Mouse (Mus musculus): ENCODE data around the gene Coq3. TPM values are rescaled to one million over a fixed set of nuclear protein-coding genes. Genes with fewer than 3 reads are reported as not detected.

Coq3 gene
- polyA plus RNA-seq, 1 experiment from 2014 or later, result 15.2 TPM

DNA sequence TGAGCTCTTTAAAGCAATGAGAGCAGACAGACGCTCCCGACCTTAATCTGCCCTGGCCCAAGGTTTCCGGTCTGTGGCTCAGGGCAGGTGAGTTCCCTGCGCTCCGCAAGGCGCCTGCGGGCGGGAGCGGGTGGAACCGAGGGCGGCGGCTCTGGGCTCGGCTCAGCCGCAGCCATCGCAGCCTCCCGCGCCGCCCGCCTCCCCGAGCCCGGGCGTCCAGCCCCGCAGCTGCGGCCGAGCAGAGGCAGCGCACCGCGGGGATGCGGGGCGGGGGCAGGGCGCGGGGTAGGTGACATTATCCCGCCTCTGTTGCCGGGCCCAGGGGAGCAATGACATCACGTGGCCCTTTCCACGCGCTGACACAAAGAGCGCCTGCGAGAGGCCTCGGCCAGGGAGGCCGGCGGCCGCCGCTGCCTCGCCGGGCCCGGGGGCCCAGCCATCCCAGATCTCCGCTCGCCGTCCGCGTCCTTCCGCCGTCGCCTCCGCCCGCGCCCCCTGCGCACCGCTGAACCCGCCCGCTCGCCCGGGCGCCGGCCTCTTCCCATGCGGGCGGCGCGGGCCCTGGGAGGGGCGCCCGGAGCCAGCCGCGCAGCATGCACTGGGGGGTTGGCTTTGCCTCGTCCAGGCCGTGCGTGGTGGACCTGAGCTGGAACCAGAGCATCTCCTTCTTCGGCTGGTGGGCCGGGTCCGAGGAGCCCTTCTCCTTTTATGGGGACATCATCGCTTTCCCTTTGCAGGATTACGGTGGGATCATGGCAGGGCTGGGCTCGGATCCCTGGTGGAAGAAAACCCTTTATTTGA lies 51.7 kb downstream of the Coq3 start, which contains the start of gene Faxc:
Gene Faxc (plus strand): TSS at position 359 of the 801 bp plus-strand sequence.
- DNase-seq (ENCODE audit: low spot score) (peak; percentile 72), ATAC-seq (ENCODE audit: low FRiP score) (peak; percentile 91)
- H3K4me1 ChIP-seq (replicated peaks; ENCODE audit: control insufficient read depth, insufficient read depth, low read length), result peaks cover 21% of the 10 kb centered on the region
- no peaks in the 10 kb centered on the region for H3K9me3 ChIP-seq (ENCODE audit: control insufficient read depth, low read length)
- H3K4me2 ChIP-seq (replicated peaks), result peak within 1 kb of the TSS; percentile 79
- peak within 1 kb of the TSS; percentile 73 for H3K4me3 ChIP-seq (replicated peaks; ENCODE audit: low read length)
- H3K27ac ChIP-seq, result peak within 1 kb of the TSS; percentile 99
- H3K9ac ChIP-seq, result peak within 1 kb of the TSS; percentile 99
- 1% methylated on average over 73 of the region's 83 CpGs for WGBS
- no peaks in the 10 kb centered on the region for H3K27me3 ChIP-seq (ENCODE audit: control insufficient read depth, insufficient read depth, low read length)
- H3K36me3 ChIP-seq (replicated peaks; ENCODE audit: control insufficient read depth, insufficient read depth), result no peaks in the 10 kb centered on the region

DNA sequence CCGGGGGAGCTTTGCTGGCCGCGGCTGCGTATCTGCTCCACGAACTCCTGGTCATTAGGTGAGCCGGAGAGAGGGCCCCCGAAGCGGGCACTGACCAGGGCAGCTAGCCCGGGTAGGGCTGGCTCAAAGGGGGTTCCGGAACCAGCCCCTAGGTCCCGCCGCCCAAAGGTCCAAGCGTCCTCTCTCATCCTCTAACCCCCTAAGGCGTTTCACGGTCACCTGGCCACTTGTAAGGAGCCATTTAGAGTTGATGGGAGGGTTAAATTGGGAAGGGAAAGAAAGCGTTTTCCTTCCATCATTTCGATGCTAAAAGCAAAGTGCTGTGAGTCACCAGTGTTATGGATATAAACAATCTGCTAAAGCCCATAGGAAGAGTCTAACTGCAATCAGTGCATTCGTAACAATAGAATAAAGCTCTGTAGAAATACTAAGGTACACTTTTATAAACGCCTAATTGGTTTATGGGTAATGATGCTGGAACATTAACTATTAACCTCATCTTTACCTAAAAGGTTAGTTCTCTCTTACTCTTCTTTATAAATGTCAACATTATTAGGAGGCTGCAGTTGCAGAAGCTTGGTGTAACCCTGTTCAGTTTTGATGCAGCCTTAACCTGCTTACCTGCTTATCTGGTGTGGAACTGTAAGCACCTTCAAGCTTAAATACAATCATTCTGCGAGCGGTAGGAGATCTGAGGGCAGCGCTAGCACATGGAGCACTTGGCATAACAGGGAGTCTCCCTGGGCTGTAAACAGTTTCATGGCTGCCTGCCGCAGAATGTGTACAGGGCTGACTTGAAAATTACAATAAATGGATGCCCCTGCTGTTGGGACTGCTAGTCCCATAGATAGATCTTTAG lies 52.5 kb downstream of the Coq3 start:
- H3K36me3 ChIP-seq (replicated peaks; ENCODE audit: control insufficient read depth, insufficient read depth), result peaks cover 8% of the 10 kb centered on the region
- whole genome bisulfite sequencing, result 7% methylated on average over 23 of the region's 23 CpGs
- ATAC-seq (ENCODE audit: low FRiP score) (peak; percentile 46), DNase-seq (ENCODE audit: low spot score) (peak; percentile 44)
- H3K4me3 ChIP-seq (replicated peaks; ENCODE audit: low read length), result peak overlapping the region; percentile 73
- H3K9me3 ChIP-seq (ENCODE audit: control insufficient read depth, low read length), result no peaks in the 10 kb centered on the region
- H3K4me1 ChIP-seq (replicated peaks; ENCODE audit: control insufficient read depth, insufficient read depth, low read length), result peaks cover 21% of the 10 kb centered on the region
- H3K9ac ChIP-seq, result peak overlapping the region; percentile 99
- H3K27ac ChIP-seq, result peak overlapping the region; percentile 99
- H3K27me3 ChIP-seq (ENCODE audit: control insufficient read depth, insufficient read depth, low read length), result no peaks in the 10 kb centered on the region
- peak overlapping the region; percentile 79 for H3K4me2 ChIP-seq (replicated peaks)

DNA sequence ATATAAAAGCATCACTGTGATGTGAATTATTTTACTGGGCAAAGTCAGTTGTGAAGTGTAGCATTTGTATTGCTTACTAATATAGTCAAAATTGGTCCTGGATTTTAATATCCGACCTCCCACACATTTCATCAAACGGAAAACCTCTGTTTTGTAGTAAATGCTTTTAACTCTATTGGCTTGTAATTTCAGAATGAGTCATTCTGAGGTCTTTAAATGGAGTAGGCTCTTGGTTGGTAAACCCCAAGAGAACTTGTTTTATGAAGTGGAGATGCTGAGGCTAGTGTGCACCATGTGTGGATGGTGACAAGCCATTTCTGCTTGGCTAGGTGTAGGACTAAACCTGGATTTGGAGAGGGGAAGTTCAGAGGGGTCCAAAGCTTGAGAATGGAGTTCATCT lies 55.9 kb downstream of the Coq3 start:
- Histone ChIP-seq H3K9me3 (ENCODE audit: control insufficient read depth, low read length) (no peaks in the 10 kb centered on the region), H3K4me2 (replicated peaks) (no peak overlapping the region), H3K4me1 (replicated peaks; ENCODE audit: control insufficient read depth, insufficient read depth, low read length) (peaks cover 21% of the 10 kb centered on the region), H3K4me3 (replicated peaks; ENCODE audit: low read length) (no peak overlapping the region), H3K9ac (no peak overlapping the region), H3K36me3 (replicated peaks; ENCODE audit: control insufficient read depth, insufficient read depth) (peaks cover 16% of the 10 kb centered on the region), H3K27me3 (ENCODE audit: control insufficient read depth, insufficient read depth, low read length) (no peaks in the 10 kb centered on the region), H3K27ac (no peak overlapping the region)
- DNase-seq (ENCODE audit: low spot score) (no peak), ATAC-seq (ENCODE audit: low FRiP score) (no peak)
- 93% methylated on average over 2 of the region's 2 CpGs for WGBS

DNA sequence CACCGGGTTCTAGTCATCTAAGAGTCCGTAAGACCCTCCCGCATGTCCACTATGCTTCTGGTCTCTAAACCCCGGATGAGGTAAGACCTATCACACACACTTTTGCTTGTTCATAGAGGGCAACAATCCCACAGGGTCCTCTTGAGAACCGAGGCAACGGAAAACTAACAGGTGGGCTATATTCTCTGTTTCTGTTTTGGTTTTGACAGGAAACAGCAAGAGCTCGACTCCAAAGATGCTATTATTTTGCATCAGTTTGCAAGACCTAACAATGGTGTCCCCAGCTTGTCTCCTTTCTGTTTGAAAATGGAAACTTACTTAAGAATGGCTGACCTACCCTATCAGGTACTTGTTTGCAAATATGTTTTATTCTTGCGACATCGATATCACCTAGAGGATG lies 57.0 kb downstream of the Coq3 start:
- ATAC-seq (ENCODE audit: low FRiP score) (no peak), DNase-seq (ENCODE audit: low spot score) (no peak)
- no peak overlapping the region for H3K4me3 ChIP-seq (replicated peaks; ENCODE audit: low read length)
- no peak overlapping the region for H3K4me2 ChIP-seq (replicated peaks)
- no peaks in the 10 kb centered on the region for H3K9me3 ChIP-seq (ENCODE audit: control insufficient read depth, low read length)
- no peak overlapping the region for H3K27ac ChIP-seq
- H3K36me3 ChIP-seq (replicated peaks; ENCODE audit: control insufficient read depth, insufficient read depth), result peaks cover 16% of the 10 kb centered on the region
- H3K4me1 ChIP-seq (replicated peaks; ENCODE audit: control insufficient read depth, insufficient read depth, low read length), result peaks cover 21% of the 10 kb centered on the region
- no peak overlapping the region for H3K9ac ChIP-seq
- 95% methylated on average over 9 of the region's 9 CpGs for WGBS
- H3K27me3 ChIP-seq (ENCODE audit: control insufficient read depth, insufficient read depth, low read length), result no peaks in the 10 kb centered on the region

DNA sequence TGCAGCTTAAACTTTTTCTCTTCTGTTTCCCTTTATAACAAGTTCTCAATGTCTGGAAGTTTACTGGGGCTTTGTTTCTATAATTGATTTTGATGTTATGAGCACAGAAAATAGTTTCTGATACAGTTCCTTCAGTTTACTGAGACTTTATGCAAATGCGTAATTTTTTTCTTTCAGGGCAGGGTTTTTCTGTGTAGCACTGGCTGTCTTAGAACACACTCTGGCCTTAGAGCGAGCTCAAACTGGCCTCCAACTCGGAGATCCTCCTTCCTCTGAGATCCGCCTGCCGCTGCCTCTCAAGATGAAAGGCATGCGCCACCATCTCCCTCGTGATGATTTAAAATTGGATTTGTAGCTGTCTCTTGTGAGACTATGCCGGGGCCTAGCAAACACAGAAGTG lies 58.4 kb downstream of the Coq3 start:
- no peak for ATAC-seq (ENCODE audit: low FRiP score)
- 88% methylated on average over 8 of the region's 8 CpGs for WGBS
- Histone ChIP-seq H3K4me1 (replicated peaks; ENCODE audit: control insufficient read depth, insufficient read depth, low read length) (peaks cover 15% of the 10 kb centered on the region), H3K27me3 (ENCODE audit: control insufficient read depth, insufficient read depth, low read length) (no peaks in the 10 kb centered on the region), H3K4me2 (replicated peaks) (no peak overlapping the region), H3K27ac (no peak overlapping the region), H3K9me3 (ENCODE audit: control insufficient read depth, low read length) (no peaks in the 10 kb centered on the region), H3K9ac (no peak overlapping the region), H3K4me3 (replicated peaks; ENCODE audit: low read length) (no peak overlapping the region), H3K36me3 (replicated peaks; ENCODE audit: control insufficient read depth, insufficient read depth) (peaks cover 20% of the 10 kb centered on the region)
- no peak for DNase-seq (ENCODE audit: low spot score)

DNA sequence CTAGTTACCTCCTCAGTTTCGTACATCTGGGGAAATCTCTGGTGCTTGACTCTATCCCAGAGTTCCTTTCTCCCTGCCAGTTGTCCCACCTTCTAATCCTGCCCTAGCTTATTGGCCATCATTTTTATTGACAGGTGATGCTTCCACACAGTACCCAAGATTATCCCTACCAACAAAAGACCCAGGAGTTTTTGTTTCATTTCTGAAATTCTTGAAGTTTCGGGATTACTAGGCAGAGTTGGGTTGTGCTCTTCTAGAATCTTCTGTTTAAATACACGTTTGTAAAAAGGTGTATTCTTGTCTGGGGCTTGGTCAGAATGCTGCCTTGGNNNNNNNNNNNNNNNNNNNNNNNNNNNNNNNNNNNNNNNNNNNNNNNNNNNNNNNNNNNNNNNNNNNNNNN lies 65.2 kb downstream of the Coq3 start:
- no peak overlapping the region for H3K4me3 ChIP-seq (replicated peaks; ENCODE audit: low read length)
- DNase-seq (ENCODE audit: low spot score) (no peak), ATAC-seq (ENCODE audit: low FRiP score) (no peak)
- no peak overlapping the region for H3K4me2 ChIP-seq (replicated peaks)
- H3K27me3 ChIP-seq (ENCODE audit: control insufficient read depth, insufficient read depth, low read length), result no peaks in the 10 kb centered on the region
- H3K9me3 ChIP-seq (ENCODE audit: control insufficient read depth, low read length), result no peaks in the 10 kb centered on the region
- peaks cover 51% of the 10 kb centered on the region for H3K36me3 ChIP-seq (replicated peaks; ENCODE audit: control insufficient read depth, insufficient read depth)
- 94% methylated on average over 3 of the region's 3 CpGs for WGBS
- H3K27ac ChIP-seq, result no peak overlapping the region
- no peaks in the 10 kb centered on the region for H3K4me1 ChIP-seq (replicated peaks; ENCODE audit: control insufficient read depth, insufficient read depth, low read length)
- H3K9ac ChIP-seq, result no peak overlapping the region

DNA sequence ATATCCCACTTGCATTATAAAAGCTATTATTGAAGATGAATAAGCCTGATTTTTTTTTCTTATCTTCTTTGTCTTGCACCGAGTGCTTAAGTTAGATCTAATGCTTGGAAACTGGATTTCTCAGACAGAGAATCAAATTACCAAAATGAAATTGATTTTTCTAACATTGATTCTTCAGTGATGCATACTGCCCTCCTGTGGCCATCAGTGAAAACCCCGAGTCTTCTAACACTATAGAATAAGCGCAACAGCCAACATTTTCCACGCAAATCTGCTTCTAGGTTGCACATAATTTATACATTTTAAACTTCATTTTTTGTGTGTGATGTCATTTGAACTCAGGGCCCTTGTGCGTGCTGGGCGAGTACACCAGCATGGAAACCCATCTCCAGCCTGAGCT lies 72.0 kb downstream of the Coq3 start:
- peak; percentile 72 for DNase-seq (ENCODE audit: low spot score)
- no peak for ATAC-seq (ENCODE audit: low FRiP score)
- H3K4me2 ChIP-seq (replicated peaks), result no peak overlapping the region

DNA sequence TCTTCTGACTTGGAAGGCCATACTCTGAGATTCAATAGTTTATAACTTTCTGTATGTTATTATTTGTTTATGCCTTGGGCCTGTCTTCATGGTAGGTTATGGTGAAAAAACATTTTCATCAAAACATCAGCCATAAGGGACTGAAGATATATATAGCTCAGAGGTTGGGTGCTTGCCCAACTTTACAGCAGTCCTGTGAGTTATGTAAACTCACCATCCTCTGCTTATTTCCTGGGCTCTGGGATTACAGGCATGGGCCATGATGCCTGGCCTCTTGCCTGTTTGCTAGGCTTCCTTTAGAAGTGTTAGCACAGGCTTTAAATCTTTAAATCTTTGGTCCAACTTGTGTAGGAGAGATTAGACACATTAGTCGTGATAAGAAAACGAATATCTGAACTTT lies 72.8 kb downstream of the Coq3 start:
- ATAC-seq (ENCODE audit: low FRiP score) (no peak), DNase-seq (ENCODE audit: low spot score) (no peak)
- Histone ChIP-seq H3K4me2 (replicated peaks) (no peak overlapping the region), H3K9me3 (ENCODE audit: control insufficient read depth, low read length) (no peaks in the 10 kb centered on the region), H3K9ac (no peak overlapping the region), H3K36me3 (replicated peaks; ENCODE audit: control insufficient read depth, insufficient read depth) (peaks cover 64% of the 10 kb centered on the region), H3K27ac (no peak overlapping the region), H3K4me3 (replicated peaks; ENCODE audit: low read length) (no peak overlapping the region), H3K4me1 (replicated peaks; ENCODE audit: control insufficient read depth, insufficient read depth, low read length) (no peaks in the 10 kb centered on the region), H3K27me3 (ENCODE audit: control insufficient read depth, insufficient read depth, low read length) (no peaks in the 10 kb centered on the region)
- 92% methylated on average over 2 of the region's 2 CpGs for WGBS

More for the DNA sequence above, 72.0 kb downstream of the Coq3 start:
- no peak overlapping the region for H3K9ac ChIP-seq
- H3K4me3 ChIP-seq (replicated peaks; ENCODE audit: low read length), result no peak overlapping the region
- no peaks in the 10 kb centered on the region for H3K27me3 ChIP-seq (ENCODE audit: control insufficient read depth, insufficient read depth, low read length)
- peaks cover 63% of the 10 kb centered on the region for H3K36me3 ChIP-seq (replicated peaks; ENCODE audit: control insufficient read depth, insufficient read depth)
- no peaks in the 10 kb centered on the region for H3K4me1 ChIP-seq (replicated peaks; ENCODE audit: control insufficient read depth, insufficient read depth, low read length)
- 0 out of 2 replicates have a peak overlapping the region, but pooled peaks have one; percentile 49 for H3K27ac ChIP-seq
- H3K9me3 ChIP-seq (ENCODE audit: control insufficient read depth, low read length), result no peaks in the 10 kb centered on the region
- WGBS, result 46% methylated on average over 6 of the region's 6 CpGs

DNA sequence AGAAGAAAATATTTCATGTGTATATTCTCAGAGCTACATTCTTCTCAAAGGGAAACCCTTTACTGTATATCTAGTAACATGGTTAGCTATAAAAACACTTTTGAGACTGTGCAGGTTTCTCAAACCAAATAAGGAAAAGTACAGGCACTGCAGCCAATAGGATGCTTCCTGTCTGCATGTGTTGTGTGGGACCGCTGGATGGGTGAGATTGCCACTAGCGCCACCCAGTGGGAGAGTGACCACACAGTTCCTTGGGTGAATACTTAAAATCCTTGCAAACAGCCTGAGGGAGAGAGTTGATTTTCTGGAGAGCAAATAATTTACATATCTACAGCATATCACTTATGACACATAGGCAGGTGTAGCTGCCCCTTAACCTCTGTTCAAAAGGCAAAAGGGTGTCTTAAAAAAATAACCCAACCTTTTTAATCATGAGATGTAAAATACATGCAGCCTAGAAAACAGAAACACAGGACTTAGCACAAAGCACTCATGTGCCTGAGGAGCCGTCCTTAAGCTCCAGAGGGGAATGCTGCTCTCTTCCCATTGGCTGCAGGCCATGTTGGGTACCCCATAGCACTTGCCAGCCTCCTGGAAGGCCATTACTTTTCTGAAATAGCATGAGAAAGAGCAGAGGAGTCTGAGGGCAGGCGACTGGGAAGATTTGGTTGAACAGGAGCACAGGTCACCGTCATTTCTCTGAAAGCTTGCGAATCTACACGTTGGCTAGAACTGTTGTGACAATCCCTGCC lies 78.3 kb downstream of the Coq3 start:
- Histone ChIP-seq H3K9me3 (ENCODE audit: control insufficient read depth, low read length) (no peaks in the 10 kb centered on the region), H3K4me1 (replicated peaks; ENCODE audit: control insufficient read depth, insufficient read depth, low read length) (no peaks in the 10 kb centered on the region; the same call in 1 of the 2 replicates), H3K9ac (no peak overlapping the region), H3K27me3 (ENCODE audit: control insufficient read depth, insufficient read depth, low read length) (no peaks in the 10 kb centered on the region), H3K36me3 (replicated peaks; ENCODE audit: control insufficient read depth, insufficient read depth) (peaks cover 56% of the 10 kb centered on the region), H3K4me3 (replicated peaks; ENCODE audit: low read length) (no peak overlapping the region), H3K4me2 (replicated peaks) (no peak overlapping the region), H3K27ac (no peak overlapping the region)
- ATAC-seq (ENCODE audit: low FRiP score) (peak; percentile 16; the same call in 1 of the 2 replicates), DNase-seq (ENCODE audit: low spot score) (no peak)
- 58% methylated on average over 7 of the region's 7 CpGs for WGBS
